Mouse (Mus musculus): ENCODE measurements around the gene Eif1b. TPM values are rescaled to one million over a fixed set of nuclear protein-coding genes. Genes with fewer than 3 reads are reported as not detected.

The Eif1b gene
- 44.0 TPM for polyA plus RNA-seq (2017; shearing (Covaris generic))

GRCm38 (mm10) chr9:120492010-120492399 is at the start of gene Eif1b:
Eif1b (plus strand) TSS chr9:120492232.

GRCm38 (mm10) chr9:120539662-120540251 is 47.7 kb downstream of the Eif1b start, which contains the start of gene Entpd3:
Entpd3 (plus strand) TSS chr9:120539818.

Other genes starting within 250 kb of the Eif1b start
- gene Myrip, start 190.7 kb upstream of the Eif1b start, polyA plus RNA-seq (2017; shearing (Covaris generic)): not detected
- gene Entpd3, start 47.6 kb downstream of the Eif1b start, polyA plus RNA-seq (2017; shearing (Covaris generic)): 0.17 TPM
- gene Rpl14, start 79.2 kb downstream of the Eif1b start, polyA plus RNA-seq (2017; shearing (Covaris generic)): 1,084 TPM

Measured in effector memory CD4-positive, alpha-beta T cell, adult 5 months (primary cell).